Mouse (Mus musculus): ENCODE results near the gene St3gal2.

GRCm38 (mm10) chr8:110929066-110929465 lies 9.3 kb downstream of the St3gal2 start:
- TF ChIP-seq MEF2A (IDR thresholded peaks at IDR 0.05; ENCODE audit: borderline replicate concordance, low read depth, low read length): peak; percentile 97
- no peak for TF ChIP-seq ZC3H11A (IDR thresholded peaks at IDR 0.05; ENCODE audit: low read depth, low read length)
- TF ChIP-seq GABPA (IDR thresholded peaks at IDR 0.05; ENCODE audit: insufficient replicate concordance, low read depth, low read length): no peak
- no peak for TF ChIP-seq CTCF (conservative IDR thresholded peaks at IDR 0.05 in 1 of 2, IDR thresholded peaks at IDR 0.05 in 1 of 2; ENCODE audit: low read depth in 2 of 2, low read length in 2 of 2)
- no peak for TF ChIP-seq NRF1 (IDR thresholded peaks at IDR 0.05; ENCODE audit: low read depth, low read length)
- no peak for TF ChIP-seq POLR2AphosphoS2 (IDR thresholded peaks at IDR 0.05; ENCODE audit: low read depth, low read length)
- peak; percentile 84 for TF ChIP-seq BHLHE40 (IDR thresholded peaks at IDR 0.05; ENCODE audit: low read depth, low read length)
- peak; percentile 95 for TF ChIP-seq EP300 (IDR thresholded peaks at IDR 0.05; ENCODE audit: low read length)
- no peak for TF ChIP-seq E2F4 (IDR thresholded peaks at IDR 0.05; ENCODE audit: insufficient replicate concordance, low read depth, low read length)
- TF ChIP-seq POLR2A (IDR thresholded peaks at IDR 0.05; ENCODE audit: low read depth, low read length): no peak
- 0 out of 2 replicates have a peak, but pooled peaks have one; percentile 32 for TF ChIP-seq TBP (conservative IDR thresholded peaks at IDR 0.05; ENCODE audit: low read depth, low read length)
- no peak; the same call in 1 of the 2 replicates for TF ChIP-seq SMC3 (IDR thresholded peaks at IDR 0.05; ENCODE audit: low read depth, low read length)
- 0 out of 2 replicates have a peak, but pooled peaks have one; percentile 51 for TF ChIP-seq RCOR1 (conservative IDR thresholded peaks at IDR 0.05; ENCODE audit: low read depth, low read length)
- peak; percentile 96 for TF ChIP-seq TCF12 (IDR thresholded peaks at IDR 0.05; ENCODE audit: low read depth, low read length)
